Mouse (Mus musculus) bone marrow macrophage, adult 2 months (primary cell): ENCODE measurements around the gene Slc25a43.

Experiments used
- CTCF ChIP-seq: IDR thresholded peaks from 2 replicates; pipeline ENCODE4 v1.5.1; 2012; ENCODE audit warnings: low read depth, mild to moderate bottlenecking, low read length, moderate library complexity
- POLR2A ChIP-seq: IDR thresholded peaks from 2 replicates; pipeline ENCODE4 v1.6.1; 2012; ENCODE audit warnings: mild to moderate bottlenecking, low read depth, low read length, borderline replicate concordance

GRCm38 (mm10) chrX:36762289-36762688 is 18.8 kb downstream of the Slc25a43 start:
- TF ChIP-seq CTCF (no peak), POLR2A (no peak)
